Mouse (Mus musculus) thymus, postnatal 0 days (tissue): Measurements from ENCODE around the gene Clec16a. TPM values are rescaled to one million over a fixed set of nuclear protein-coding genes. Genes with fewer than 3 reads are reported as not detected.

Experiments used
- DNase-seq: peaks from one replicate; pipeline ENCODE4 v3.0.0-alpha.2; 2015; ENCODE audit warnings: low spot score
- polyA plus RNA-seq: library from polyadenylated mRNA; unstranded; fragments of >200 nt; fragmentation: Nextera tagmentation; extraction: Ambion mirVana; gene quantifications from 2 replicates; pipeline ENCODE4 v1.2.1, GENCODE M21; 2015

Gene Clec16a
- polyA plus RNA-seq, 1 experiment from 2014 or later = 50.7 TPM

- no peak for DNase-seq
These were observed 11.4 kb upstream of the Clec16a start for GRCm38 (mm10) chr16:10533781-10534180.

GRCm38 (mm10) chr16:10534567-10534966 lies 10.6 kb upstream of the Clec16a start:
- no peak for DNase-seq

DNA sequence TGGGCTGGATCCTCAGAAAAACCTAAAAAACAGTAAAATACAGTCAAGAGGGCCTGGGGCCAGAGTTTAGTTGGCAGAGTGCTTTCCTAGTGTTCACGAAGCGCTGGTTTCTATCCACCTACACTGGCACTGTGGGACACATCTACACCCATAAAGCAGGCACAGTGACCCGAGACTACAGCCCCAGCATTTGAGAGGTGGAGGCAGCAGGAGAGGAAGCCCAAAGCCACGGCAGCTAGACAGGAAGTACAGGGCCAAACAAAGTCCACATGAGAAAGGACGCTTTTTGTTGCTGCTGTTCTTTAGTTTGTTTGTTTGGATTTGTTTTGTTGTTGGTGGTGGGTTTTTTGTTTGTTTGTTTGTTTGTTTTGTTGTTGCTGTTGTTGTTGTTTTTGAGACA lies 8.8 kb upstream of the Clec16a start:
- DNase-seq = no peak

GRCm38 (mm10) chr16:10536961-10537360 lies 8.2 kb upstream of the Clec16a start:
- no peak for DNase-seq

DNA sequence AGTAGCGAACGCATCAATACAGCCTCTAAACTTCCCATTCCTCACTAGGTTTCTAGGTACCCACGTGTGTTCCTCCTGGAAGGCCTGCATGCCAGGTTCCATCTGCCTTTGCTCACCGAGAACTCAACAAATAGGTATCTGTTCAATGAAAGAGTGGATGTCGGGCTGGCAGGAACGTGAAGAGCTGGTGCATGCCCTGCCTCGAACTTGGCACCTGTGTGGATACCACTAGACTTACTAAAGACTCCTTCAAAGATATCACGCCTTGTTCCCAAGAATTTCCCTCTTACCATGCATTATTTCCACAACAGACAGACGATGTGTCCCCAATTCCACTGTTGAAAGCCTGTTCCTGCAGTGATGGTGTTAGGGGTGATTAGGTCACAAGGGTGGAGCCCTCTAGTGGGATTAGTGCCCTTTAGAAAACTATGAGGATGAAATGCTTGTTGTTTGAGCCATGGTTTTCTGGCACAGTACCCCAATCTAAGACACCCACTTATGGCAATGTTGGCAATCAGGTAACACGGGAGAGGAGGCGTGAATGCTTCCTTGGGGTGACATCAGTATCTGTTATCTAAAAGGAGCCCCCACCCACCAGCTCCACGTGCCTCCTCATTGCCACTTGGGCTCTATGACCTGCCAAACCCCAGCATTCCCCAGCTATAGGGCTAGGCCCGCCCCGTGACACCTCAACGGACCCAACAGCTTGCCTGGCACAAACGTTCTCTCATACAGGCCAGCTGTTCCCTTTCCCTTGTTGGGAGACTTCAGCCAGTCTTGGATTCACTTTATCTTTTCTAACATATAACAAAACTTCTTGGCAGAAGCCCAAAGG lies 4.2 kb upstream of the Clec16a start:
- no peak for DNase-seq

DNA sequence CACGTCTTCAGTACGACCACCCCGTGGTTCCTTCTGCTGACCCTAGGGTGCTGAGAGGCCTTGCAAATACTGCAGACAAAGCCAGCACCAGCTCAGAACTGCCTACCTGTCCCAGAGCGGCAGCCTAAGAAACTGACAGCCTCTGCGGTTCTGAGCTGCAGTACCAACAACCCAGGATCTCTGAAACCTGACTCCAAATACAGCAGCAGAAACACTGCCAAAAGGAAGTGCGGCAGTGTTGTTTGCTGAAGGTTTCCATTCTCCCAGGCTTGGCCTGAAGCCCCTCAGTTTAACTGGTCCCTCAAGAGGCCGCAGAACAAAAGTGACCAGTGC lies 3.6 kb upstream of the Clec16a start:
- no peak for DNase-seq

DNA sequence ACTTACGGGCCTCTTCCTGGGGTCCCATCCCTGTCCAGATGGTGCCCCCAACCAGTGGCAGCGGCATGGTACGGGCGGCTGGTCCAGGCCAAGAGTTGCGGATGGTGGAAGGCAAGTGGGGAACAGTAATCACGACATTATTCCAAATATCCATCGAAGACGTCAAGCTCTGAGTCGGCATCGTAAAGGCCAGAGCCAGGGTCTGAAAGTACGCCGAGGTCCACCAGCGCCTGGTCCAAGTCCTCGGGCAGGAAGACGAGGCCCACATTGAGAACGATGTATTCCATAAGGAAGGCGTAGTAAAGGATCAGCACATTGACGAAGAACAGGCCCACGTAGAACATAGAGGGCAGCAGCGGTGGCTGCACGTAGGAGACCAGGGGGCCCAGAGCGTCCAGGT lies 2.9 kb upstream of the Clec16a start:
- DNase-seq = no peak

- peak; percentile 99 for DNase-seq
These were observed 2.3 kb upstream of the Clec16a start, which contains the start of gene Dexi for GRCm38 (mm10) chr16:10542698-10543365. Gene Dexi, minus strand, starts transcription at chr16:10543054.

DNA sequence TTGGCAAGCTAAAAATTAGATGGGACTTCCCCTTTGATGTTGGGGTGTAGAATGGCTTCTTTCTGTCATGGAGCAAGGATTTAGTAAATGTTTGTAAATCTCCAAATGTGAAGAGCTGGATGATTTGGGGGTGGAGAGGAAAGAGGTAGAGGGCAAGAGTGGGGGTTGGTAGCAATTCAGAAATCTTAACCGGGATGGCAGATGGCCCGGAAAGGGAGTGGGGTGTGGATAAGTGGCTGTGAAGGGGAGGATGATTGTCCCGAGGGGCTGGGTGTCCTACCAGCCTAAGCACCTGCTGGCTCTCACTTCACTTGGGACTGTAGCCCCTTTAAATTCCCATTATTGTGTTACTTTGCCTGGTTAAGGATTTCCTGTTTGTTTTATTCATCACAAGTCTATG lies 1.7 kb downstream of the Clec16a start:
- no peak for DNase-seq

- no peak for DNase-seq
These were observed 3.8 kb downstream of the Clec16a start for GRCm38 (mm10) chr16:10548938-10549337.

GRCm38 (mm10) chr16:10549600-10549999 lies 4.5 kb downstream of the Clec16a start:
- DNase-seq = no peak

- DNase-seq = no peak
These were observed 6.5 kb downstream of the Clec16a start for GRCm38 (mm10) chr16:10551592-10551991.

DNA sequence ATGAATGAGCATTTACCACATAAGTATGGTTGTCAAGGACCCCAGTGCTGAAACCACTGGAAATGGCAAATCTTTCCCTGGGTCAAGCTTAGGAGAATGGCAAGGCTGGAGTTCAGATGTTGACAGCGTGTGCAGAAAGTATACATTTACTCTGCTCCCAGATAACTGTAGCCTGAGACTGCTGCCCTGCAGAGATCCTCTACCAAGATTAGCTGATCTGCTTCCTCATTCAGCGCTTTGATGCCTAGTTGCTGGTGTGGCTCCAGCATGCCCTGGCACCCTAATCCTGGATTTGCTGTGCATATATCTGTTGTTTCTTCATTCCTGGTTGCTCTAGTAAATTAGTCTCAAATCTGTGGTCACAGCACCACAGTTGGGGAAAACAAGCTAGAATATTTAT lies 8.7 kb downstream of the Clec16a start:
- no peak for DNase-seq

DNA sequence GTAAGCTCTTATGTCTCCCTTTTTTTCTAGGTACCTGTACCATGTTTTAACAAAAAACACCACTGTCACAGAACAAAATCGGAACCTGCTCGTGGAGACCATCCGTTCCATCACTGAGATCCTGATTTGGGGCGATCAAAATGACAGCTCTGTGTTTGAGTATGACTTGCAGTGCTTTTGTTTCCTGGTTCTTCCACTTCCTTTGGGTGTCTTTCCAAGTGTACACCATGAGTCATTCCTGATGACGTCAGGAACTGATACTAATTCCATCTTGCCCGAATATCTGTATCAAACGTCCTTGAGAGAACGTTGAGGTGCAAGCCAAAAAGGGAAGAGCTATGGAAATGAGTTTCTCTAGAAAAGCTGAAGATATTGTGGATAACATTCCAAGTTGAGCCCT lies 14.9 kb downstream of the Clec16a start:
- DNase-seq = no peak

- DNase-seq = peak; percentile 83
These were observed 20.2 kb downstream of the Clec16a start for GRCm38 (mm10) chr16:10565278-10565885.

DNA sequence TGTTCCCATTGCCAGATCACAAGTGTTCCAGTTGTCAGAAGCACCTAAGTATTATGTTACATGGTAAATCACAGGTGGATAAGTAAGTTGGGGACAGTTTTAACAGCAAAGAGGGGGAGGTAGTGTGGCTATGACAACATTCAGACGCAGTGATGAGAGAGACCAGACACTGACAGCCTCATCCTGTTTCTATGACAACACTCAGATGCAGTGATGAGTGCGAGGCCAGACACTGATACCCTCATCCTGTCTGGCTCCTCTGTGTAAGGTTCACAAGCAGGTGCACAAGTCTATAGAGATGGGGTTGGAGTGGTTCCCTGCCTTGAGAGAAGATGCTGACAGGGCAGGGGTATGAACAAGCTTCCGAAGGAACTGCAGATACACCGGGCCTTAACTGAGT lies 22.0 kb downstream of the Clec16a start:
- DNase-seq = no peak

DNA sequence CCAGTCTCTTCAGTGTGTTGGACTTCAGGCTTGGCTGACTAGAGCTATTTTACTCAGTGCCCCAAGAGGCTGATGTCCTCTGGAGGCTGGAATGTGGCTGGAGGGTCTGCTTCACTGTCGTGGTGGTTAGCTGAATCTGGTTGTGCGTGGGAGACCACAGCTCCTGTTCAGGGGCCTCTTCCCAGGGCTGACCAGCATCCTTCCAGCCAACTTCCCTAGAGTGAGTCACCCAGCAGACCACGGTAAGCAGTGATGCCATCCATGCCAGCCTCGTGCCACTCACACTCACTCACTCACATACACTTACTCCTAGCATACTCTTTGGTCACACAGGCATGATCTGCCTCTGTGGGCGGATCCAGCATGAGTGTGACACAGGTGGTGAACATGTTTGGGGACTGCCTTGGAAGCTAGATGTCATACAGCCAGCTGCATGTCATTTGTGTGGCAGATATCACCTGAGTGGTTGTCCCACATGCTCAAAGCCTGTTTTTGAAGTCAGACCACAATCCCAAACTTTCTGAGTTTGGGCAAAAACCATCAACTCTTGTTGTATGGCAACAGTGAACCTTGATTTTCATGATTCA lies 24.8 kb downstream of the Clec16a start:
- peak; percentile 67 for DNase-seq

DNA sequence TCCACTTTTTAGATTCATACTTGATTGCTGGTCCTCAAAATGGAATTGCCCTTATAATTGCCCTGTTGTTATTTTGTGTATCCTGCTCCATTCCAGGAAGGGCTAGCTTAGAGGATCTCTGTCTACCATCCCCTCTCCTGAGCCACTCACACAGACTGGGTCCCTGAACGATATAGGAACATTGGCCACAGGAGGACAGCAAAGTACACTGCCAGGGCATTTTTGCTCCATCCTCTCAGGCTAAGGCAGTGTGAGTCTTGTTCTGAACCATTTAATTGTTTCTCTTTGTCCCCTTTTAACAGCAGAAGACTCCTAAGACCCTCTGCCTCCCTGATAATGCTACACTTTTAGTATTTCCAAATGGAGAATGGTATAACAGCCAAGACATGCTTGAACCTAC lies 25.6 kb downstream of the Clec16a start:
- DNase-seq = no peak

DNA sequence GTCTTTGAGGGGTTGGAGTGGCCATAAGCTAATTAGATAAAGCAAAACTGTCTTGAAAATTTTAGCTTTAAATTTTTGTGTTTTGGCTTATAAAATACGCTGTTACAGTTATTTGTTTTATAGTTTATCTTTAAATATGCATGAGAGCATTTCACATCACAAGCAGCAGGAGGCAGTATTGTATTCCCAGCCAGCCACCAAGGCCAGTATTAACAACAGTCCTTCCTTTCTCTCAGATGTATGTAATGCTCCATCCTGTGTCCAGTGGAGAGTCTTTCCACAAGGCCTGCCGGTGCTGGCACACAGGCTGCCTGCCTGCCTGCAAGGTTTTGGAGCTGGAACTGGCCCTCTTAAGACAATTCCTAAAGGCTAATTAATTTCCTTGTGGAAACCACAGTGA lies 26.7 kb downstream of the Clec16a start:
- DNase-seq = peak; percentile 57

GRCm38 (mm10) chr16:10574936-10575335 lies 29.8 kb downstream of the Clec16a start:
- DNase-seq = peak; percentile 17

GRCm38 (mm10) chr16:10575915-10576314 lies 30.8 kb downstream of the Clec16a start:
- no peak for DNase-seq

- peak; percentile 22 for DNase-seq
These were observed 32.4 kb downstream of the Clec16a start for GRCm38 (mm10) chr16:10577548-10577947.
